In the genomic region with DNA sequence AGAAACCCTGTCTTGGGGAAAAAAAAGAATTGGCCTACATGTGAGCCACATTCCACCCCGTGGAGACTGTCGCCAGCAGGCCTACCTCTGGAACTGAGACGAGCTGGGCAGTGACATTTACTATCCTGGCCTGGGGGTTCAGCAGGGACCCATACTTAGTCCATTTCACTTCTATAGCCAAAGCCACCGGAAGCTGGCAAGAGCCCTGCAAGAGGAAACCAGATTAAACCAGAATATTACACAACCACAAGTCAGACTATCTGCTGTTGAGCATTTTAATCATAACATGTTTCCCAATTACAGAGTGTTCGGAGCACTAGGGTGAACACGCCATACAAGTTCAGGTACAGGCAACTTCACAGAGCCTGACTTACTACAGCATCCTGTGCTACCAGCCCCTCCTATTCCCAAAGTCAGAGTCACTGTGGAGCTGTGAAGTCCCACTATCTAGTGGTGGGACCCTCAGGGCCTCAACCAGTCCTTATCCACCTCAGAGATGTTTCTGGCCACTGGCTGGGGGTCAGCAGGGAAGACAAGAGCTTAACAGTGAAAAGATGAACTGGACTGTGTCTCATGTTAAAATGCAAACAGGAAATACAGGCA, we compare ENCODE assay signal across 20 mouse cellular contexts. TPM values are rescaled to one million over a fixed set of nuclear protein-coding genes. Genes with fewer than 3 reads are reported as not detected.
DNase-seq lines count a peak whose midpoint lies in the region; ATAC-seq and TF ChIP-seq lines count a peak whose summit lies in the region.
"Had no signal": no experiment of that assay in that cellular context is flagged by ENCODE, and none has a peak within 500 bp of the region (broad histone marks: within the 10 kb centered on the region; RNA-seq: fewer than 3 reads in every experiment).

No protein-coding gene starts in this region.

- no peak overlapping the region for H3K4me2 ChIP-seq in kidney, embryonic 16.5 days (replicated peaks; ENCODE audit: low read depth, low read length)
- H3K4me2 ChIP-seq: hindbrain, embryonic 15.5 days; limb, embryonic 13.5 days; liver, embryonic 15.5 days had no signal

- H3K9me3 ChIP-seq in kidney, embryonic 16.5 days (ENCODE audit: low read length), result no peaks in the 10 kb centered on the region
- H3K9me3 ChIP-seq: forebrain, embryonic 10.5 days; hindbrain, embryonic 15.5 days; limb, embryonic 13.5 days; liver, embryonic 15.5 days had no signal

- ATAC-seq in hematopoietic stem cell, adult 5-6 weeks (replicated peaks in 1 of 2; ENCODE audit: insufficient read depth in 1 of 2, low FRiP score in 2 of 2, low TSS enrichment in 1 of 2, low read depth in 1 of 2, poor library complexity in 2 of 2, severe bottlenecking in 2 of 2), result peak; percentile 27 to 38; a peak in 2 of 4 replicates
- ATAC-seq in kidney, embryonic 16.5 days (ENCODE audit: low FRiP score, low TSS enrichment), result no peak
- ATAC-seq: intestine, embryonic 16.5 days; midbrain, embryonic 16.5 days had no signal

- peaks cover 8% of the 10 kb centered on the region; the same call in 1 of the 2 replicates for H3K4me1 ChIP-seq in spleen, adult 2 months (ENCODE audit: control insufficient read depth, insufficient read depth, insufficient read length)
- H3K4me1 ChIP-seq in small intestine, adult 2 months (ENCODE audit: control insufficient read depth, insufficient read depth, insufficient read length, low read length), result no peaks in the 10 kb centered on the region
- H3K4me1 ChIP-seq in kidney, embryonic 16.5 days (ENCODE audit: insufficient read depth, low read length), result no peaks in the 10 kb centered on the region
- H3K4me1 ChIP-seq: limb, embryonic 13.5 days had no signal

- no peak overlapping the region for H3K4me3 ChIP-seq in spleen, adult 2 months (ENCODE audit: extremely low read depth, insufficient read depth, insufficient read length)
- no peak overlapping the region for H3K4me3 ChIP-seq in small intestine, adult 2 months (ENCODE audit: low read depth, low read length)
- no peak overlapping the region for H3K4me3 ChIP-seq in kidney, embryonic 16.5 days (ENCODE audit: low read length)
- H3K4me3 ChIP-seq: forebrain, embryonic 10.5 days; hindbrain, embryonic 15.5 days; limb, embryonic 13.5 days; liver, embryonic 15.5 days had no signal

- intact Hi-C loops in heart, postnatal 25 days (cut with DNase I), result no loop called here

- peak overlapping the region; percentile 84 for H3K27ac ChIP-seq in spleen, adult 2 months (ENCODE audit: insufficient read depth, low read length)
- H3K27ac ChIP-seq in small intestine, adult 2 months (ENCODE audit: insufficient read depth, low read depth, low read length), result 0 out of 2 replicates have a peak overlapping the region, but pooled peaks have one; percentile 30
- H3K27ac ChIP-seq in kidney, embryonic 16.5 days (ENCODE audit: low read length), result no peak overlapping the region
- H3K27ac ChIP-seq: forebrain, embryonic 10.5 days; hindbrain, embryonic 15.5 days; limb, embryonic 13.5 days; liver, embryonic 15.5 days had no signal

- no peak for TF ChIP-seq POLR2A in spleen, adult 2 months (IDR thresholded peaks at IDR 0.05; ENCODE audit: low read depth, low read length)
- no peak for TF ChIP-seq POLR2A in small intestine, adult 2 months (IDR thresholded peaks at IDR 0.05; ENCODE audit: low read depth, low read length)

- H3K9ac ChIP-seq in kidney, embryonic 16.5 days (replicated peaks; ENCODE audit: low read length), result no peak overlapping the region
- H3K9ac ChIP-seq: hindbrain, embryonic 15.5 days; limb, embryonic 13.5 days; liver, embryonic 15.5 days had no signal

- peak; percentile 24 for DNase-seq in heart, adult 8-10 months (ENCODE audit: low spot score)
- no peak for DNase-seq in heart, postnatal 25 days (ENCODE audit: low spot score)
- no peak for DNase-seq in spleen, adult 2 months (ENCODE audit: low read depth in 1 of 2, low spot score in 2 of 2)
- DNase-seq in spleen, postnatal 4 days (ENCODE audit: low spot score in 2 of 2), result no peak
- no peak for DNase-seq in cerebellum, postnatal 4 days (ENCODE audit: low spot score in 2 of 2)
- DNase-seq: cerebellum, adult 11 months; cerebellum, postnatal 25 days; kidney, postnatal 14 days; layer of hippocampus, adult 9-11 months; right cerebral cortex, postnatal 14 days; thymus, postnatal 14 days had no signal

- 62% methylated on average over 6 of the region's 6 CpGs for WGBS in spleen, adult 2 months
- WGBS in small intestine, adult 2 months, result 79% methylated on average over 6 of the region's 6 CpGs
- 85% methylated on average over 6 of the region's 6 CpGs for WGBS in kidney, embryonic 16.5 days

- TF ChIP-seq CTCF in spleen, adult 2 months (IDR thresholded peaks at IDR 0.05; ENCODE audit: extremely low read depth, insufficient read depth, insufficient read length, insufficient replicate concordance), result no peak
- no peak for TF ChIP-seq CTCF in small intestine, adult 2 months (IDR thresholded peaks at IDR 0.05; ENCODE audit: extremely low read depth, insufficient read length, insufficient replicate concordance, low read depth, low read length)

- H3K36me3 ChIP-seq in spleen, adult 2 months (ENCODE audit: control insufficient read depth, insufficient read depth, low read length), result peaks cover 38% of the 10 kb centered on the region
- H3K36me3 ChIP-seq in small intestine, adult 2 months (ENCODE audit: control insufficient read depth, insufficient read depth, low read length), result peaks cover 10% of the 10 kb centered on the region; the same call in 1 of the 2 replicates
- peaks cover 17% of the 10 kb centered on the region for H3K36me3 ChIP-seq in kidney, embryonic 16.5 days (ENCODE audit: insufficient read depth, low read length)
- H3K36me3 ChIP-seq: liver, embryonic 15.5 days had no signal

- H3K27me3 ChIP-seq in spleen, adult 2 months (ENCODE audit: control insufficient read depth, insufficient read depth, low read length), result no peaks in the 10 kb centered on the region
- H3K27me3 ChIP-seq in small intestine, adult 2 months (ENCODE audit: control insufficient read depth, insufficient read depth, low read length), result no peaks in the 10 kb centered on the region
- no peaks in the 10 kb centered on the region for H3K27me3 ChIP-seq in kidney, embryonic 16.5 days (ENCODE audit: insufficient read depth, low read length)
- H3K27me3 ChIP-seq: hindbrain, embryonic 15.5 days; limb, embryonic 13.5 days; liver, embryonic 15.5 days had no signal

RNA-seq across cellular contexts. Expression of a gene that starts 21.6 kb away (rescaled TPM):
- 1 to 10 TPM; 3.5 to 5.1 (median 3.8) TPM for total RNA-seq in heart, adult 8-10 months (2022)
- 1 to 10 TPM; 3.5 to 4.7 TPM for total RNA-seq in heart, postnatal 25 days (2021)
- 22.1 and 25.3 TPM in 2 replicates for polyA plus RNA-seq in spleen, adult 2 months (2012; rRNA removed)
- total RNA-seq in hematopoietic stem cell, adult 5-6 weeks (2017), result 7.1 and 12.2 TPM in 2 replicates
- polyA plus RNA-seq in small intestine, adult 2 months (2012; rRNA removed), result 5.8 and 12.5 TPM in 2 replicates
- 7.9 and 8.0 TPM in 2 replicates for polyA plus RNA-seq in kidney, embryonic 16.5 days (2015; fragmentation: Nextera tagmentation; extraction: Ambion mirVana)

RNA-seq across cellular contexts. Expression of a gene that starts 36.0 kb away (rescaled TPM):
- total RNA-seq in heart, adult 8-10 months (2022), result 1 to 10 TPM; 1.1 to 1.8 (median 1.5) TPM
- total RNA-seq in heart, postnatal 25 days (2021), result 1 to 10 TPM in 1 of 2 experiments, under 1 TPM in 1; 0.81 to 1.1 TPM
- polyA plus RNA-seq in spleen, adult 2 months (2012; rRNA removed), result 174 and 200 TPM in 2 replicates
- 9.6 and 26.1 TPM in 2 replicates for total RNA-seq in hematopoietic stem cell, adult 5-6 weeks (2017)
- polyA plus RNA-seq in small intestine, adult 2 months (2012; rRNA removed), result 8.1 and 18.6 TPM in 2 replicates
- 14.5 and 14.6 TPM in 2 replicates for polyA plus RNA-seq in kidney, embryonic 16.5 days (2015; fragmentation: Nextera tagmentation; extraction: Ambion mirVana)

RNA-seq across cellular contexts. Expression of a gene that starts 41.5 kb away (rescaled TPM):
- total RNA-seq in heart, adult 8-10 months (2022), result 100 to 1,000 TPM; 103 to 141 (median 121) TPM
- total RNA-seq in heart, postnatal 25 days (2021), result 10 to 100 TPM; 91.3 to 93.5 TPM
- polyA plus RNA-seq in spleen, adult 2 months (2012; rRNA removed), result 18.8 and 24.5 TPM in 2 replicates
- total RNA-seq in hematopoietic stem cell, adult 5-6 weeks (2017), result 18.0 and 20.8 TPM in 2 replicates
- polyA plus RNA-seq in small intestine, adult 2 months (2012; rRNA removed), result 12.5 and 20.1 TPM in 2 replicates
- polyA plus RNA-seq in kidney, embryonic 16.5 days (2015; fragmentation: Nextera tagmentation; extraction: Ambion mirVana), result 8.6 TPM in 2 replicates
